Comparison of ENCODE assay signal across 12 mouse cellular contexts in genomic region chr10:70493891-70494290, GRCm38 (mm10). TPM values are rescaled to one million over a fixed set of nuclear protein-coding genes. Genes with fewer than 3 reads are reported as not detected.
A peak's percentile ranks its signal among the peaks of the same experiment; 100 is the strongest.
DNase-seq lines count a peak whose midpoint lies in the region; ATAC-seq and TF ChIP-seq lines count a peak whose summit lies in the region.
"Had no signal": no experiment of that assay in that cellular context is flagged by ENCODE, and none has a peak within 500 bp of the region (broad histone marks: within the 10 kb centered on the region; RNA-seq: fewer than 3 reads in every experiment).

No protein-coding gene starts in this region.

- intact Hi-C loops in left cerebral cortex, postnatal 36 days (cut with DNase I) = no loop called here

- H3K9ac ChIP-seq in heart, embryonic 15.5 days = no peak overlapping the region
- no peak overlapping the region for H3K9ac ChIP-seq in lung, embryonic 14.5 days
- H3K9ac ChIP-seq in lung, postnatal 0 days (replicated peaks; ENCODE audit: low read depth) = no peak overlapping the region
- H3K9ac ChIP-seq in neural tube, embryonic 15.5 days (replicated peaks) = no peak overlapping the region
- H3K9ac ChIP-seq: liver, embryonic 13.5 days; midbrain, embryonic 12.5 days had no signal

- peaks cover 13% of the 10 kb centered on the region for H3K4me1 ChIP-seq in heart, embryonic 15.5 days (replicated peaks)
- peaks cover 6% of the 10 kb centered on the region; the same call in 1 of the 2 replicates for H3K4me1 ChIP-seq in lung, embryonic 14.5 days (ENCODE audit: insufficient read depth)
- no peaks in the 10 kb centered on the region for H3K4me1 ChIP-seq in lung, postnatal 0 days (ENCODE audit: insufficient read depth, low read depth, low read length)
- H3K4me1 ChIP-seq in neural tube, embryonic 15.5 days = peaks cover 3% of the 10 kb centered on the region; the same call in 1 of the 2 replicates
- H3K4me1 ChIP-seq: liver, embryonic 13.5 days had no signal

- no peaks in the 10 kb centered on the region for H3K36me3 ChIP-seq in heart, embryonic 15.5 days
- H3K36me3 ChIP-seq in lung, embryonic 14.5 days (ENCODE audit: insufficient read depth) = no peaks in the 10 kb centered on the region
- H3K36me3 ChIP-seq in lung, postnatal 0 days (ENCODE audit: insufficient read depth, low read length) = no peaks in the 10 kb centered on the region
- H3K36me3 ChIP-seq in neural tube, embryonic 15.5 days = 0 out of 2 replicates have a peak, but pooled peaks cover 4% of the 10 kb centered on the region
- H3K36me3 ChIP-seq: liver, embryonic 13.5 days; midbrain, embryonic 12.5 days had no signal

- peak overlapping the region; percentile 75 for H3K27ac ChIP-seq in heart, embryonic 15.5 days
- peak overlapping the region; percentile 46; the same call in 1 of the 2 replicates for H3K27ac ChIP-seq in lung, embryonic 14.5 days (ENCODE audit: low read depth)
- no peak overlapping the region for H3K27ac ChIP-seq in lung, postnatal 0 days (ENCODE audit: low read length)
- peak overlapping the region; percentile 25 for H3K27ac ChIP-seq in neural tube, embryonic 15.5 days (replicated peaks)
- H3K27ac ChIP-seq: liver, embryonic 13.5 days; midbrain, embryonic 12.5 days had no signal

- 0 out of 2 replicates have a peak, but pooled peaks have one; percentile 35 for ATAC-seq in heart, embryonic 15.5 days (replicated peaks; ENCODE audit: insufficient number of reproducible peaks, insufficient read depth, low FRiP score, low read depth)
- ATAC-seq in lung, embryonic 14.5 days (ENCODE audit: insufficient read depth) = no peak
- no peak for ATAC-seq in lung, postnatal 0 days
- ATAC-seq in neural tube, embryonic 15.5 days (ENCODE audit: low FRiP score) = no peak

- WGBS in heart, embryonic 15.5 days = 62% methylated on average over 3 of the region's 3 CpGs
- WGBS in lung, embryonic 14.5 days = 77% methylated on average over 3 of the region's 3 CpGs
- 81% methylated on average over 3 of the region's 3 CpGs for WGBS in lung, postnatal 0 days
- WGBS in neural tube, embryonic 15.5 days = 92% methylated on average over 3 of the region's 3 CpGs

- no peak overlapping the region for H3K4me3 ChIP-seq in heart, embryonic 15.5 days
- H3K4me3 ChIP-seq in lung, embryonic 14.5 days (ENCODE audit: low read depth, low read length) = no peak overlapping the region
- H3K4me3 ChIP-seq in lung, postnatal 0 days (ENCODE audit: low read depth, low read length) = no peak overlapping the region
- no peak overlapping the region for H3K4me3 ChIP-seq in neural tube, embryonic 15.5 days (replicated peaks)
- H3K4me3 ChIP-seq: liver, embryonic 13.5 days; midbrain, embryonic 12.5 days had no signal

- TF ChIP-seq CTCF in lung, embryonic 14.5 days (IDR thresholded peaks at IDR 0.05; ENCODE audit: low read depth) = no peak
- TF ChIP-seq CTCF in lung, postnatal 0 days (IDR thresholded peaks at IDR 0.05) = no peak

- DNase-seq in heart, postnatal 4 days = no peak
- DNase-seq in lung, embryonic 14.5 days = no peak
- no peak for DNase-seq in lung, postnatal 0 days (ENCODE audit: low spot score)
- DNase-seq in fibroblast of lung, adult 2 months (ENCODE audit: low read depth) = peak; percentile 13
- DNase-seq in left cerebral cortex, postnatal 36 days (ENCODE audit: low spot score in 2 of 2) = no peak
- DNase-seq: cerebellum, postnatal 10 days; liver, embryonic 13.5 days; right cerebral cortex, adult 18-20 months had no signal

- no peaks in the 10 kb centered on the region for H3K9me3 ChIP-seq in heart, embryonic 15.5 days (replicated peaks)
- H3K9me3 ChIP-seq in lung, embryonic 14.5 days (ENCODE audit: low read depth, low read length) = no peaks in the 10 kb centered on the region
- H3K9me3 ChIP-seq in lung, postnatal 0 days (ENCODE audit: low read length) = no peaks in the 10 kb centered on the region
- no peaks in the 10 kb centered on the region for H3K9me3 ChIP-seq in neural tube, embryonic 15.5 days (replicated peaks)
- H3K9me3 ChIP-seq: liver, embryonic 13.5 days; midbrain, embryonic 12.5 days had no signal

- H3K4me2 ChIP-seq in heart, embryonic 15.5 days = no peak overlapping the region
- H3K4me2 ChIP-seq in lung, embryonic 14.5 days = no peak overlapping the region
- no peak overlapping the region for H3K4me2 ChIP-seq in lung, postnatal 0 days (replicated peaks; ENCODE audit: low read depth, low read length)
- H3K4me2 ChIP-seq in neural tube, embryonic 15.5 days = no peak overlapping the region
- H3K4me2 ChIP-seq: liver, embryonic 13.5 days; midbrain, embryonic 12.5 days had no signal

- H3K27me3 ChIP-seq in heart, embryonic 15.5 days = no peaks in the 10 kb centered on the region
- no peaks in the 10 kb centered on the region for H3K27me3 ChIP-seq in lung, embryonic 14.5 days (ENCODE audit: insufficient read depth, low read length)
- H3K27me3 ChIP-seq in lung, postnatal 0 days (replicated peaks; ENCODE audit: insufficient read depth, low read length) = no peaks in the 10 kb centered on the region
- no peaks in the 10 kb centered on the region for H3K27me3 ChIP-seq in neural tube, embryonic 15.5 days (replicated peaks)
- H3K27me3 ChIP-seq: liver, embryonic 13.5 days; midbrain, embryonic 12.5 days; Patski had no signal

- TF ChIP-seq EP300 in lung, postnatal 0 days (IDR thresholded peaks at IDR 0.05) = no peak

RNA-seq across cellular contexts. Expression of gene Fam13c, which starts 53.6 kb away (rescaled TPM):
- 10.1 and 11.5 TPM in 2 replicates for polyA plus RNA-seq in heart, embryonic 15.5 days (2015; fragmentation: Nextera tagmentation; extraction: Ambion mirVana)
- 1 to 10 TPM; 7.2 to 8.2 TPM for total RNA-seq in heart, postnatal 4 days (2021)
- polyA plus RNA-seq in lung, embryonic 14.5 days (2014; fragmentation: Nextera tagmentation; extraction: Ambion mirVana) = 9.1 and 9.7 TPM in 2 replicates
- polyA plus RNA-seq in lung, postnatal 0 days (2015; fragmentation: Nextera tagmentation; extraction: Ambion mirVana) = 6.8 and 7.5 TPM in 2 replicates
- polyA plus RNA-seq in neural tube, embryonic 15.5 days (2015; fragmentation: Nextera tagmentation; extraction: Ambion mirVana) = 19.6 and 21.4 TPM in 2 replicates
- total RNA-seq in left cerebral cortex, postnatal 36 days (2021) = 10 to 100 TPM; 52.7 to 59.2 TPM
